Mouse (Mus musculus) hindbrain, embryonic 12.5 days (tissue): Measurements from ENCODE around the gene 1810043G02Rik. TPM values are rescaled to one million over a fixed set of nuclear protein-coding genes. Genes with fewer than 3 reads are reported as not detected.

Experiments
- ATAC-seq: fragments of 200-750 bp; cut with Nextera tagmentation; 2 replicates; pipeline ENCODE4 v1.8.0; 2017; ENCODE audit warnings: moderate TSS enrichment; ENCODE audit not compliant: low FRiP score
- H3K27ac ChIP-seq: fragments of 300-500 bp; sonication (generic); 2 replicates; pipeline ENCODE4 v1.5.1; 2016; ENCODE audit warnings: mild to moderate bottlenecking
- H3K27me3 ChIP-seq: fragments of 300-500 bp; sonication (generic); 2 replicates; pipeline ENCODE4 v1.6.1; 2016; ENCODE audit warnings: mild to moderate bottlenecking
- H3K36me3 ChIP-seq: fragments of 300-500 bp; sonication (generic); 2 replicates; pipeline ENCODE4 v1.6.1; 2016; ENCODE audit warnings: mild to moderate bottlenecking
- H3K4me1 ChIP-seq: fragments of 300-500 bp; sonication (generic); 2 replicates; pipeline ENCODE4 v1.6.1; 2016
- H3K4me2 ChIP-seq: fragments of 300-500 bp; sonication (generic); replicated peaks from 2 replicates; pipeline ENCODE4 v1.6.1; 2016; ENCODE audit warnings: mild to moderate bottlenecking
- H3K4me3 ChIP-seq: fragments of 300-500 bp; sonication (generic); 2 replicates; pipeline ENCODE4 v1.5.1; 2016; ENCODE audit warnings: mild to moderate bottlenecking
- H3K9ac ChIP-seq: fragments of 300-500 bp; sonication (generic); 2 replicates; pipeline ENCODE4 v1.6.1; 2016; ENCODE audit warnings: mild to moderate bottlenecking, moderate library complexity
- H3K9me3 ChIP-seq: fragments of 300-500 bp; sonication (generic); replicated peaks from 2 replicates; pipeline ENCODE4 v1.6.1; 2016; ENCODE audit warnings: mild to moderate bottlenecking
- WGBS: fragments of 180-500 bp; shearing (Covaris S2); methylation state at CpG from one replicate; pipeline ENCODE4 v1.1.7; 2016; 5-methylcytosine and 5-hydroxymethylcytosine counted together
- polyA plus RNA-seq: library from polyadenylated mRNA; unstranded; fragments of >200 nt; fragmentation: Nextera tagmentation; extraction: Ambion mirVana; gene quantifications from 2 replicates; pipeline ENCODE4 v1.2.1, GENCODE M21; 2016

The 1810043G02Rik gene
- polyA plus RNA-seq, 1 experiment from 2014 or later: 34.8 TPM

GRCm38 (mm10) chr10:77974811-77975210, 3.5 kb upstream of the 1810043G02Rik start:
- Histone ChIP-seq H3K27ac (no peak overlapping the region), H3K4me3 (no peak overlapping the region), H3K9me3 (no peaks in the 10 kb centered on the region), H3K27me3 (peaks cover 8% of the 10 kb centered on the region), H3K4me2 (no peak overlapping the region), H3K9ac (no peak overlapping the region), H3K4me1 (peaks cover 12% of the 10 kb centered on the region), H3K36me3 (no peaks in the 10 kb centered on the region)
- WGBS: 75% methylated on average over 5 of the region's 5 CpGs
- ATAC-seq: no peak

GRCm38 (mm10) chr10:77975653-77976052, 2.7 kb upstream of the 1810043G02Rik start:
- no peak for ATAC-seq
- no peak overlapping the region for H3K4me3 ChIP-seq
- no peaks in the 10 kb centered on the region for H3K27me3 ChIP-seq
- 47% methylated on average over 4 of the region's 4 CpGs for WGBS
- no peak overlapping the region for H3K27ac ChIP-seq
- peaks cover 11% of the 10 kb centered on the region for H3K4me1 ChIP-seq
- no peak overlapping the region for H3K9ac ChIP-seq
- H3K4me2 ChIP-seq: no peak overlapping the region
- no peaks in the 10 kb centered on the region for H3K9me3 ChIP-seq
- H3K36me3 ChIP-seq: 0 out of 2 replicates have a peak, but pooled peaks cover 5% of the 10 kb centered on the region

- Histone ChIP-seq H3K4me2 (no peak overlapping the region), H3K36me3 (peaks cover 9% of the 10 kb centered on the region), H3K9me3 (no peaks in the 10 kb centered on the region), H3K27ac (no peak overlapping the region), H3K4me3 (no peak overlapping the region), H3K9ac (no peak overlapping the region), H3K27me3 (no peaks in the 10 kb centered on the region), H3K4me1 (peaks cover 11% of the 10 kb centered on the region)
- ATAC-seq: no peak
- WGBS: 78% methylated on average over 8 of the region's 8 CpGs
Observed at GRCm38 (mm10) chr10:77976458-77977150, 1.7 kb upstream of the 1810043G02Rik start.

- no peaks in the 10 kb centered on the region for H3K27me3 ChIP-seq
- no peaks in the 10 kb centered on the region for H3K9me3 ChIP-seq
- no peak overlapping the region for H3K27ac ChIP-seq
- no peak overlapping the region for H3K9ac ChIP-seq
- H3K4me1 ChIP-seq: peaks cover 1% of the 10 kb centered on the region; the same call in 1 of the 2 replicates
- H3K4me2 ChIP-seq: no peak overlapping the region
- H3K36me3 ChIP-seq: peaks cover 48% of the 10 kb centered on the region
- 3% methylated on average over 4 of the region's 4 CpGs for WGBS
- H3K4me3 ChIP-seq: no peak overlapping the region
- ATAC-seq: peak; percentile 34; the same call in 1 of the 2 replicates
Observed at GRCm38 (mm10) chr10:77984660-77985059, 6.3 kb downstream of the 1810043G02Rik start.

GRCm38 (mm10) chr10:77985775-77986174, 7.5 kb downstream of the 1810043G02Rik start:
- Histone ChIP-seq H3K27ac (no peak overlapping the region), H3K4me1 (no peaks in the 10 kb centered on the region), H3K9ac (no peak overlapping the region), H3K4me3 (no peak overlapping the region), H3K4me2 (no peak overlapping the region), H3K27me3 (no peaks in the 10 kb centered on the region), H3K36me3 (peaks cover 53% of the 10 kb centered on the region), H3K9me3 (no peaks in the 10 kb centered on the region)
- WGBS: 78% methylated on average over 5 of the region's 5 CpGs
- no peak for ATAC-seq

GRCm38 (mm10) chr10:77995639-77996038, 17.3 kb downstream of the 1810043G02Rik start:
- 98% methylated on average over 3 of the region's 3 CpGs for WGBS
- no peaks in the 10 kb centered on the region for H3K9me3 ChIP-seq
- H3K4me2 ChIP-seq: no peak overlapping the region
- no peaks in the 10 kb centered on the region for H3K4me1 ChIP-seq
- peaks cover 92% of the 10 kb centered on the region for H3K36me3 ChIP-seq
- H3K27ac ChIP-seq: no peak overlapping the region
- no peak for ATAC-seq
- no peaks in the 10 kb centered on the region for H3K27me3 ChIP-seq
- no peak overlapping the region for H3K4me3 ChIP-seq
- H3K9ac ChIP-seq: no peak overlapping the region

- no peak overlapping the region for H3K9ac ChIP-seq
- H3K4me2 ChIP-seq: no peak overlapping the region
- H3K27ac ChIP-seq: no peak overlapping the region
- 92% methylated on average over 5 of the region's 5 CpGs for WGBS
- H3K36me3 ChIP-seq: peaks cover 86% of the 10 kb centered on the region
- no peaks in the 10 kb centered on the region for H3K27me3 ChIP-seq
- no peak for ATAC-seq
- H3K4me1 ChIP-seq: no peaks in the 10 kb centered on the region
- no peak overlapping the region for H3K4me3 ChIP-seq
- no peaks in the 10 kb centered on the region for H3K9me3 ChIP-seq
Observed at GRCm38 (mm10) chr10:78000200-78000599, 21.9 kb downstream of the 1810043G02Rik start.

- ATAC-seq: no peak
- H3K36me3 ChIP-seq: peaks cover 70% of the 10 kb centered on the region
- H3K27ac ChIP-seq: no peak overlapping the region
Observed at GRCm38 (mm10) chr10:78001796-78002195, 23.5 kb downstream of the 1810043G02Rik start.

GRCm38 (mm10) chr10:78002316-78002715, 24.0 kb downstream of the 1810043G02Rik start:
- Histone ChIP-seq H3K9ac (no peak overlapping the region), H3K27me3 (no peaks in the 10 kb centered on the region), H3K4me2 (no peak overlapping the region), H3K27ac (no peak overlapping the region), H3K4me3 (no peak overlapping the region), H3K4me1 (peaks cover 13% of the 10 kb centered on the region), H3K9me3 (no peaks in the 10 kb centered on the region), H3K36me3 (peaks cover 65% of the 10 kb centered on the region)
- ATAC-seq: no peak
- WGBS: 95% methylated on average over 2 of the region's 2 CpGs

More at GRCm38 (mm10) chr10:78001796-78002195, 23.5 kb downstream of the 1810043G02Rik start:
- Histone ChIP-seq H3K27me3 (no peaks in the 10 kb centered on the region), H3K4me3 (no peak overlapping the region), H3K9ac (no peak overlapping the region), H3K4me2 (no peak overlapping the region), H3K4me1 (peaks cover 8% of the 10 kb centered on the region), H3K9me3 (no peaks in the 10 kb centered on the region)
- WGBS: 96% methylated on average over 11 of the region's 11 CpGs

- H3K36me3 ChIP-seq: peaks cover 42% of the 10 kb centered on the region
- 93% methylated on average over 3 of the region's 3 CpGs for WGBS
- H3K4me1 ChIP-seq: peaks cover 30% of the 10 kb centered on the region
- no peaks in the 10 kb centered on the region for H3K9me3 ChIP-seq
- no peak overlapping the region for H3K27ac ChIP-seq
- no peak overlapping the region for H3K4me2 ChIP-seq
- H3K9ac ChIP-seq: no peak overlapping the region
- no peaks in the 10 kb centered on the region for H3K27me3 ChIP-seq
- ATAC-seq: no peak
- H3K4me3 ChIP-seq: no peak overlapping the region
Observed at GRCm38 (mm10) chr10:78004479-78005100, 26.3 kb downstream of the 1810043G02Rik start.

- peaks cover 2% of the 10 kb centered on the region; the same call in 1 of the 2 replicates for H3K27me3 ChIP-seq
- no peak overlapping the region for H3K4me2 ChIP-seq
- H3K9ac ChIP-seq: peak overlapping the region; percentile 27; the same call in 1 of the 2 replicates
- no peak overlapping the region for H3K4me3 ChIP-seq
- peaks cover 30% of the 10 kb centered on the region for H3K4me1 ChIP-seq
- no peak overlapping the region for H3K27ac ChIP-seq
- peaks cover 29% of the 10 kb centered on the region for H3K36me3 ChIP-seq
- no peak for ATAC-seq
- WGBS: 86% methylated on average over 4 of the region's 4 CpGs
- H3K9me3 ChIP-seq: no peaks in the 10 kb centered on the region
Observed at GRCm38 (mm10) chr10:78005791-78006438, 27.6 kb downstream of the 1810043G02Rik start.

GRCm38 (mm10) chr10:78007203-78007602, 28.9 kb downstream of the 1810043G02Rik start:
- 58% methylated on average over 7 of the region's 7 CpGs for WGBS
- ATAC-seq: no peak
- peaks cover 16% of the 10 kb centered on the region for H3K36me3 ChIP-seq
- H3K9me3 ChIP-seq: no peaks in the 10 kb centered on the region
- no peak overlapping the region for H3K4me3 ChIP-seq
- H3K4me2 ChIP-seq: no peak overlapping the region
- no peak overlapping the region for H3K9ac ChIP-seq
- peaks cover 4% of the 10 kb centered on the region; the same call in 1 of the 2 replicates for H3K27me3 ChIP-seq
- no peak overlapping the region for H3K27ac ChIP-seq
- peaks cover 30% of the 10 kb centered on the region for H3K4me1 ChIP-seq
